Mouse (Mus musculus): ENCODE data around the gene Gm11555.
A peak's percentile ranks its signal among the peaks of the same experiment; 100 is the strongest.
"Not testable (repeated sequence)": the region's sequence is repeated elsewhere in the genome, so short reads cannot be mapped to it uniquely, and the experiment has no call there.

Gm11555 gene

DNA sequence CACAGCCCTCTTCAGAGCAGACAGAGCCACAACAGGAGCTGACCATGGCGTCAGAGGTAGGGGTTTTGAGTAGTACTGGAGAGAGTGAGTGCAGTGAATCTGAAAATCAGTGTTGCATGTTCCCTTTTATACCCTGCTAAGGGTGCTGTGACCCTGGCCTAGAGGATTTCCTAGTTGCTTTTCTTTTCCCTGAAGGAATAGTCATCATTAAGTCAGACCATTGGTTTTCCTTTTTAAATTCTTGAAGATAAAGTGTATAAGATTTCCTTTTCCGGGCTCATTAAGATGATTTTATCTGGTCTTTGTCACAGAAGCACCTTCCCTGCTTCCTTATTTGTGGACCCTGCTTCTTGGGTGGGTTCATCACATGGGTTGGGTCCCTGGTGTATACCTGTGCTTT is at the start of gene Gm11555:
Gene Gm11555 (minus strand): TSS at position 101 of the 400 bp plus-strand sequence.
- no peak for DNase-seq

DNA sequence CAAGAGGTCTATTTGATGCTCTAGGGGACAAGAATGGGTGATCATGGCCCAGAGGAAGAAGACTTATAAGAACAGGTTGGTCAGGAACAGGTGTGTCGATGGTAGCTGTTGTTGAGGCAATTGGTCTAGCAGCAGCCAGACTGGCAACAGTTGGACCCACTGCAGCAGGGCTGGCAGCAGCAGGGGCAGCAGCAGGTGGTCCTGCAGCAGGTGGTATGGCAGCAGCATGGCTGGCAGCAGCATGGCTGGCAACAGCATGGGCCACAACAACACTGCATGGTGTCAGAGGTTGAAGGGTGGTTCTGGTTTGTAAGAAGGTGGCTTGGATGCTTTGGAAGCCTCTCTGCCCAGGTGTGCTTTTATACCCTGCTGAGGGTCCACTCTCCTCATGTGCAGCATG is 40.4 kb upstream of the Gm11555 start, which contains the start of gene Gm14190:
Gene Gm14190 (minus strand): TSS at position 278 of the 400 bp plus-strand sequence.
- no peak for DNase-seq

DNA sequence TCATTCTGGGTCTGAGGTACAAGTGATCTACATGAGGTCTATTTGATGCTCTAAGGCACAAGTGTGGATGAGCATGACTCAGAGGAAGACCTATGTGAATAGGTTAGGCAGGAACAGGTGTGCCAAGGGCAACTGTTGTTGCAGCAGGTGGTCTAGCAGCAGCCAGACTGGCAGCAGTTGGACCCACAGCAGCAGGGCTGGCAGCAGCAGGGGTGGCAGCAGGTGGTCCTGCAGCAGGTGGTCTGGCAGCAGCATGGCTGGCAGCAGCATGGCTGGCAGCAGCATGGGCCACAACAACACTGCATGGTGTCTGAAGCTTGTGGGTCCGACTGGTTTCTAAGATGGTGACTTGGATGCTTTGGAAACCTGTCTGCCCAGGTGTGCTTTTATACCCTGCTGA is 35.2 kb upstream of the Gm11555 start:
- not testable (repeated sequence) for DNase-seq

DNA sequence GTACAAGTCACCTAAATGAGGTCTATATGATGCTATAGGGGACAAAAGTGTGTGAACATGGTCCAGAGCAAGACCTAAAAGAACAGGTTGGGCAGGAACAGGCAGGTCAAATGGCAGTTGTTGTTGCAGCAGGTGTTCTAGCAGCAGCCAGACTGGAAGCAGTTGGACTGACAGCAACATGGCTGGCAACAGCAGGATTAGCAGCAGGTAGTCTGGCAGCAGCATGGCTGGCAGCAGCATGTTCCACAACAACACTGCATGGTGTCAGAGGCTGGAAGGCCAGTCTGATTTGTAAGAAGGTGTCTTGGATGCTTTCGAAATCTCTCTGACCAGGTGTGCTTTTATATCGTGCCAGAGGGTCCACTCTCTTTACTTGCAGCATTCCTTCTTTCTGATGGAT is 33.4 kb upstream of the Gm11555 start:
- DNase-seq: no peak

DNA sequence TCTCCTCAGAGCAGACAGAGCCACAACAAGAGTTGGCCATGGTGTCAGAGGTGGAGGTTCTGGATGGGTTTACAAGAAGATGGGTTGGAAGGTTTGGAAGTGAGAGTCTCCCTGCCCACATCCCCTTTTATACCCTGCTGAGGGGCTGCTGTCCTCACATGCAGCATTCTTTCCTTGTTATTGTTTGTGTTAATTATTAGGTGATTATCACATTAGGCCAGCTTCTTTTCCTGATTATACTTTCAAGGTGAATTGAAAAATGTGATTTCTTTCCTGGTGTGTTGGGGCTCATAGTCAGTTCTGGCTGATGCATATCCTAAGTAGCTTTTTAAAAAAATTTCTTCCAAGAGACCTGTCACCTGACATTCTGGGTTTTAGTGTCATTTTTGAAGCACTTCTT is 15.8 kb upstream of the Gm11555 start, which contains the start of gene Krtap4-6:
Gene Krtap4-6 (minus strand): TSS at position 101 of the 400 bp plus-strand sequence.
- no peak for DNase-seq

DNA sequence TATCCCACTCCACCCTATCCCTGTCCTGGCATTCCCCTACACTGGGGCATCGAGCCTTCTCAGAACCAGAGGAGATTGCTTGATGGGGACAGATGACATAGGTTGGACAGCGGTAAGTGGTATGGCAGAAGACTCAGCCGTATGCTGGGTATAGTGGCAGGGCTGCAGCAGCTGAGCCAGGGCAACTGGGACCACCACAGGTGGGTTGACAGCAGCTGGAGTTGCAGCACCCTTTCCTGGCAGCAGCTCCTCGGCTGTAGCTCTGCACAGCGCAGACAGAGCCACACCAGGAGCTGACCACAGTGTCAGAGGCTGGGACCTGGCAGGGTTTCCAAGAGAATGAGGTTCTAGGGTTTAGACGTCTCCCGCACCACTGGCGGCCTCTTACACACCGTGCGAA is 12.8 kb upstream of the Gm11555 start:
- DNase-seq: no peak

DNA sequence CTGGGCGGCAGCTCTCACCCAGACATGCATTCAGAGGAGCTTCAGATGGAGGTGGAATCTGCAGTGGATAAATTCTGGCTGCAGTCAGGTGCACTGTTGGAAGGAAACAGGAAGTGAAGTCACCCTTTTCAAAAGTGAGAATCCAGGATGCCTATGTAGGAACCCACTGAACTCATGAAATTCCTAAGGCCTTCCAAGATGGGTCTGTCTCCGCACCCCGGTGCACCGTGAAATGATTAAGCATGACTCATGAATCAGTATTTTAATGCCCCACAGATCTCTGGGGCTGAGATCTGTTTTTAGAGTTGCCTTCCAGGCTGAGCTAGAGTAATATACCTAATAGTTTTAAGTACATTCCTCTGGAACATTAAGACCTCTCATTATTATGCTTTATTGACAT is 9.2 kb upstream of the Gm11555 start:
- no peak for DNase-seq

DNA sequence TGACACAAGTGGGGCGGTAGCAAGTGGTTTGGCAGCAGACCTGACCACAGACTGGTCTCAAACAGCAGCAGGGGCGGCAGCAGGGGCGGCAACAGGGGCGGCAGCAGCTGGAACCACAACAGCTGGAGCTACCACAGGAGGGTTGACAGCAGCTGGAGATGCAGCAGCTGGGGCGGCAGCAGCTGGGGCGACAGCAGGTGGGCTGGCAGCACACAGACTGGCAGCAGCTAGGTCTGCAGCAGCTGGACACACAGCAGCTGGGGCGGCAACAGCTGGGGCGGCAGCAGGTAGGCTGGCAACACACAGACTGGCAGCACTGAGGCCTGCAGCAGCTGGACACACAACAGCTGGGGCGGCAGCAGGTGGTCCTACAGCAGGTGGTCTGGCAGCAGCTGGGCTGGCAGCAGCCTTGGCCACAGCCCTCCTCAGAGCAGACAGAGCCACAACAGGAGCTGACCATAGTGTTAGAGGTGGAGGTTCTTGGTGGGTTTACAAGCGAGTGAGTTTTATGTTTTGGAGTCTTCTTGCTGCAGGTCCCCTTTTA is 8.5 kb upstream of the Gm11555 start, which contains the start of gene Gm11563:
Gene Gm11563 (minus strand): TSS at position 494 of the 544 bp plus-strand sequence.
- not testable (repeated sequence) for DNase-seq

DNA sequence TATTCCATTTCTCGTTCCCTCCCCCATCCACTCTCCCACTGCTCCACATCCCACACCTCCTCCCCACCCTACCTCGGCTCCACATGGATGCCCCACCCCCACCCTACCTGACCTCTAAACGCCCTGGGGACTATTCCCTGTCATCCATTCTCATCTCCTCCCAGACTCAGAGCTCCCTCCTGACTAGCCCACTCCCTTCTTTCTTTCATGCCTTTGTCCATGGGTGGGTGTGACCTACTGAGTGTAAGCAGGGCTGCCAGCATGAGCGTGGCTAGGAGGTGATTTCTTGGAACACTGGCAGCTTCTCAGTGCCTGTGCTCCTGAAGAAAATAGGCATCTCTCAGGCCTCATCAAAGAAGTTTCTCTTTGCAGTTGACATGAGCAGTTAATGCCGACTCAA is 7.0 kb upstream of the Gm11555 start:
- no peak for DNase-seq

DNA sequence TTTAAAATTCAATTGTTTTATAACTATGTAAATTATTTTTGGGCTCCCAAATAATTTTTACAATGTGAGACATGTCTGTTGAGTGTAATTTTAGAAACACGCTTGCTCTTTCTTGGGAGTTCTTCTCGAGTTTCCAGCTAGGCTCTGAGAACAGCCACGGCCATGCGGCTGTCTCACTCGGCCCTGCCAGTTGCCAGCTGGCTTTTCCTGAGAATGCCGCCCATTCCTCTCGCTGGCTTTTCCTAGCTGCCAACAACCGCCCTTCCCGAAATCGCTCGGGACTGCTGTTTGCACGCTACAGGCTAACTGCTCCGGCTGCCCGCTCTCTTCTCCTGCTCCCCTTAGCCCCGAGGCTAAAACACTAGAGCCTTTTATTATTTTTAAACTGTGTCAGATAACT is 3.6 kb downstream of the Gm11555 start:
- no peak for DNase-seq

DNA sequence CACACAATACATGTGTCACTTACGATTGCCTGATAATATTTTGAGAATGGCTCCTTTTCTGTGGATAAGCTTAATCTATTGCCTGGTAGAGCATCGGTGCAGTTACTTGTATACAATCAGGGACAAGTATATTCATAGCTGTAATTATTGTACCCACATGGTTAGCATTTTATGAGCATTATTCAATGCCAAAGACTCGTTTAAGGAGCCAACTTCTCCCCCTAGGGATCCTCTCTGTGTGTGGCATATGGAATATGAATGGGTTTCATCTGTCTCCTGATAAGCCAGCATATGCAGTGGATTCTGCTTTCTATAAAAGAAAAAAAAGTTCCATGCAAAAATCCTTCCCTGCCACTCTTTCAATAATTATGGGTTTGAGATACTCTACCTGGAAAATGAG is 5.7 kb downstream of the Gm11555 start:
- no peak for DNase-seq

DNA sequence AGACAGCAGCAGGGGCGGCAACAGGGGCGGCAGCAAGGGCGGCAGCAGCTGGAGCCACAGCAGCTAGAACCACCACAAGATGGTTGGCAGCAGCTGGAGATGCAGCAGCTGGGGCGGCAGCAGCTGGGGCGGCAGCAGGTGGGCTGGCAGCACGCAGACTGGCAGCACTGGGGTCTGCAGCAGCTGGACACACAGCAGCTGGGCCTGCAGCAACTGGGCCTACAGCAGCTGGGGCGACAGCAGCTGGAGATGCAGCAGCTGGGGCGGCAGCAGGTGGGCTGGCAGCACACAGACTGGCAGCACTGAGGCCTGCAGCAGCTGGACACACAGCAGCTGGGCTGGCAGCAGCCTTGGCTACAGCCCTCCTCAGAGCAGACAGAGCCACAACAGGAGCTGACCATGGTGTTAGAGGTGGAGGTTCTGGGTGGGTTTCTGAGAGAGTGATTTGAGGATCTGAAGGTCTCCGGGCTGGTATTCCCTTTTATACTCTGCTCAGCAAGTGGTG is 6.3 kb downstream of the Gm11555 start, which contains the start of gene Krtap4-7:
Gene Krtap4-7 (minus strand): TSS at position 455 of the 505 bp plus-strand sequence.
- not testable (repeated sequence) for DNase-seq

DNA sequence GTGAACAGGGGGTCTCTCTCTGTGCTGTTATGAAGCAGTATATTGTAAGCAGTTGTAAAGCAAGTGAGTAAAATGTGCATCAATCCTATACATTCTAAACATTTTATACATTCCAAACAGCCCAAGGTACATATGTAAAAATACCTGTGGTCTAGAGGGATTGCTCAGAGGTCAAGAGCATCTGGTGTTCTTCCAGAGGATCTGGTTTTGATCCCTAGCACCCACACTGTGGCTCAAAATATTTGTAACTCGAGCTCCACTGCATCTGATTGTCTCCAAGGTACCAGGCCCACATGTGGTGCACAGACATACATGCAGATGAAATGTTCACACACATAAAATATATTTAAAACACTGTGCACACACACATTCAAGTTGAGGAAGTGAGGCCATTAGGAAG is 9.1 kb downstream of the Gm11555 start:
- no peak for DNase-seq

DNA sequence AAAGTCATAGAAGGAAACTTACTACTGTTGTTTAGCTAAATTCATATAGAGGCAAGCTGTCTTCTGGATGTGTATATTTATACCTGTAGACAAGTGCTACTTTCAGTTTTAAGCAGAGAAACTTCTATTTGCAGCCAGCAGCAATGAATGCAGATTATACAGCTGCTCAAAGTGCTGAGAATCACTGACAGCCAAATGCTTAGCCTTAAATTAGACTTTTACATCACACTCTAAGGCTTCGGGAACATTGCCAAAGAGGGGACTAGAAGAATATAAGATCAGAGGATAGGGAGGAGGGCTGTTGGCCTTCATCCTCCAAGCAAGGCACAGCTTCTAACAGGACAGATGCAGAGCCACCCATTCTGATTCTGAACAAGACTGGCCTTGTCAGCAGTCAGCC is 12.9 kb downstream of the Gm11555 start:
- DNase-seq: no peak

DNA sequence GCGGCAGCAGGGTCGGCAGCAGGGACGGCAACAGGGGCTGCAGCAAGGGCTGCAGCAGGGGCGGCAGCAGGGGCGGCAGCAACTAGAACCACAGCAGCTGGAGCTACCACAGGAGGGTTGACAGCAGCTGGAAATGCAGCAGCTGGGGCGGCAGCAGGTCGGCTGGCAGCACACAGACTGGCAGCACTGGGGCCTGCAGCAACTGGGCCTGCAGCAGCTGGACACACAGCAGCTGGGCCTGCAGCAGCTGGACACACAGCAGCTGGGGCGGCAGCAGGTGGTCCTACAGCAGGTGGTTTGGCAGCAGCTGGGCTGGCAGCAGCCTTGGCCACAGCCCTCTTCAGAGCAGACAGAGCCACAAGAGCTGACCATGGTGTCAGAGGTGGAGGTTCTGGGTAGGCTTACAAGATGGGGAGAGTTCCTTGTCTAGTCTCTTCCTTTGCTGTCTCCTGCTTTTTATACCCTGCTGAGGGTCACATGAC is 15.3 kb downstream of the Gm11555 start, which contains the start of gene Krtap4-2:
Gene Krtap4-2 (minus strand): TSS at position 432 of the 482 bp plus-strand sequence.
- DNase-seq: no peak

DNA sequence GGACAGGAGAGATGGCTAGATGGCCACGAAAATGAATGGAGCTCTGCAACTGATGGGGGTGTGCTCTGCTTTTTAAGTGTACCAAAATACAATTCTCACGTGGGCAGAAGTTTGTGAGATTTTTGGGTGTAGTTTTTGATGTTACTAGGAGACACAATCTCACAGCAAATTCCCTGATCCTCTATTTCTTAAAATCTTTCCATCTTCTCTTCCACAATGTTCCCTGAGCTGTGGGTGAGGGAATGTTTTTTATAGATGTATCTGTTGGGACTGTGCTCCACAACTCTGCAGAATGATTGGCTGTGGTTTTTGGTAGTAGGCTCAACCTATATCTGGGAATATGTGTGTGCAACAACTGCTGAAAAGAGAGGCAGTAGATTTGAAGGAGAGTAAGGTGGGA is 16.7 kb downstream of the Gm11555 start:
- no peak for DNase-seq

DNA sequence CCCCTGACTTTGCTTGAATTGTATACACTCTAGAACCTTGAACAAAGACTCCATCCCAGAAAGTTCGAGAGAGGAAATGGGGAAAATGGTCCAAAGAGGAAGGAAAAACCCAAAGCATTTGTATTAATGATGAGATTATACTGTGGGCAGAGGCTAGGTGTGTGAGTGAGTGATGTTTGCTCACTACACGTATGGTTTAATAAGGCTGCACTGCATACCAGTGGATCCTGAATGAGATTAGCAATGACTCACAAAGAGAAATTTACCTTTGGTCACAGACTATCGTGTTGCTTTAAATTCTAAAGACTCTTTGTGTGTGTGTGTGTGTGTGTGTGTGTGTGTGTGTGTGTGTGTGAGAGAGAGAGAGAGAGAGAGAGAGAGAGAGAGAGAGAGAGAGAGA is 19.1 kb downstream of the Gm11555 start:
- no peak for DNase-seq

DNA sequence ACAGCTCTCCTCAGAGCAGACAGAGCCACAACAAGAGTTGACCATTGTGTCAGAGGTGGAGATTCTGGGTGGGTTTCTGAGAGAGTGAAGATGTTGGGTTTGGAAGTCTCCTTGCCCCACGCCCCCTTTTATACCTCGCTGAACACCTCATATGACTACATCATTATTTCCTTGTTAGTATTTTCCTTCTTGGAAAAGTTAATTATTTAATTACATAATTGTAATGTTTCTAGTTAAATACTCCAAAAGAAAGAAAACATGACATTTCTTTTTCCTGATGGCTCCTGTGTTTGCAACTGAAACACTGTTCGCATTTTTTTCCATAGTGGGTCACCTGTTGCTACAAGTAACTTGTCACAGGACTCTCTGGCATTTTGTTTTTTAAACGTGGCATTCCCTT is 21.9 kb downstream of the Gm11555 start, which contains the start of gene Krtap4-1:
Gene Krtap4-1 (minus strand): TSS at position 101 of the 400 bp plus-strand sequence.
- no peak for DNase-seq

DNA sequence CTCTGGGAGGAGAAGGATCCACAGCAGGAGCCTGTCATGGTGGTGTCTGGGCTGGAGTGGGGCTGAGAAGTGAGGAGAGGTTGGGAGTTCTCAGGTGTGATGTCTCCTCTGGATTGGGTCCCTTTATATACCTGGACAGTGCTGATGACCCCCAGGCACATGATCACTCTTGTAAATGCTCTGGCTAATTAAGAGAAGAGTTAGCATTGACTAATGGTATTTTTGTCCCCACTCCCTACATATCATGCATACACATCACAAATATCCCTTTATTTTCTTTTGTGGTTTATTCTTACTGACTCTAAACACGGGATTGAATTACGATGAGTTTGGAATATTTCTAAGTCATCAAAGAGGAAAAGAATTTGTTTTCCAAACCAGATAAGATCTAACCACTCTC is 29.7 kb downstream of the Gm11555 start, which contains the start of gene Gm11562:
Gene Gm11562 (minus strand): TSS at position 101 of the 400 bp plus-strand sequence.
- no peak for DNase-seq

DNA sequence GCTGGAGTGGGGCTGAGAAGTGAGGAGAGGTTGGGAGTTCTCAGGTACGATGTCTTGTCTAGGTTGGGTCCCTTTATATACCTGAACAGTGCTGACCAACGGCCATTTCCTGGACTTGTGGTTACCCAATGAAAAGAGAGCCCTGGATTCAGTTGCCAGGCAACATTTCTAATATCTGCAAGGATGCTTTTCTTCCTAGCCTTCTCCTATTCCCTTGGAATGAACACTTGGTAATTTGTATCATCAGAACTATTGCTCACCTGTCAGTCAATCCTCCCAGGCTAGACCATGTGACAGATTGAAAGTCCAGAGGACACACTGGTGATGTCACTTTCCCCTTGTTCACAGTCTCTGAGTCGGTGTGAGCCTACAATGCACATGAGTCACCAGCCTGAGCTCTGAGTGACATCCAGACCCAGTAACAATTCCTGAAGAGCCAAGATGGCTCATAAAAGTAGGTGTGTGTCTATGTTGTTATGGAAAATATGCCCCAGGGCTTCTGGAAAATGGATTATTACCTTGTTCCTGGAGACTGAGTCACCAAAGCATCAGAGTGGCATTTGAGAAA is 35.2 kb downstream of the Gm11555 start, which contains the start of gene Krtap2-4:
Gene Krtap2-4 (minus strand): TSS at position 51 of the 568 bp plus-strand sequence.
- no peak for DNase-seq

DNA sequence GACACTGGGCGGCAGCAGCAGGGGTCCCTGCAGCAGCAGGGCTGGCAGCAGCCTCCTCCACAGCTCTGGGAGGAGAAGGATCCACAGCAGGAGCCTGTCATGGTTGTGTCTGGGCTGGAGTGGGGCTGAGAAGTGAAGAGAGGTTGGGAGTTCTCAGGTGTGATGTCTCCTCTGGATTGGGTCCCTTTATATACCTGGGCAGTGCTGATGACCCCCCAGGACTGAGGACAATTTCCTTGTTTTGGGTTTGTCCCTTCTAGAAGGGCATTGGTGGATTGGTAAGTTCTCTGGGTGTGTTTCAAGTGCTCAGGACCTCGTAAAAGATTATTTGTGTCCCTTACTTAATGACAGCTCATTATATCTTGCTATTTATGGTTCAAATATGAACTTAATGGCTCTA is 39.9 kb downstream of the Gm11555 start, which contains the start of gene Gm11937:
Gene Gm11937 (minus strand): TSS at position 101 of the 400 bp plus-strand sequence.
- DNase-seq: not testable (repeated sequence)

DNA sequence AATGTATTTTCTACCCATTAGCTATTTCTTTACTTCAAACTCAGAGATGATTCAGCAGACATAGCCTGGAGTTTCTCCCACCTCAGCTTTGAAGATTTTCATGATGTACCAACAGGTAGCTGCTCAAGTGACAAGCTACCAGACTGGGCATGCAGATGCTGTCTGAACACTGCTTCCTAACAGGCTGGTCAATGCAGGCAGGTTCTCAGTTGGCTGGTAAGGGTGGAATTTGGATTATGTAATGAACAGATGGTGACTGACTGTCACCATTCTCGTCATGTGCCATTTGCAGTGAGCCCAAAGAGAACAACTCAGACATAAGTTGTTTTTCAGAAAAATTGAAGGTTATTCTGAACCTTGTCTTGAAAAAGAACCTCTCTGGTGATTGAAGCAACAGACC is 40.9 kb downstream of the Gm11555 start:
- peak; percentile 9 to 18 for DNase-seq

DNA sequence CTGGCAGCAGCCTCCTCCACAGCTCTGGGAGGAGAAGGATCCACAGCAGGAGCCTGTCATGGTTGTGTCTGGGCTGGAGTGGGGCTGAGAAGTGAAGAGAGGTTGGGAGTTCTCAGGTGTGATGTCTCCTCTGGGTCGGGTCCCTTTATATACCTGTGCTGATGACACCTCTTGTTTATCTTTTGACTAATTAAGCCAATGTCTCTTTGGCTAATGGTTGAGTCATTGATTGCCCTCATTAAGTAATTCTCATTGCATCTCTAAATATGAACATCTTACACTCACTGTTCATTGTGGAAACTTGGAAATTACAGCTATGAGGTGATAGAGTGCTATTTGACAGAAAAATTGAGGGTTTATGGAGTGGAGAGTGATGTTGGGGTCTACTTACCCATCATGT is 46.8 kb downstream of the Gm11555 start, which contains the start of gene Gm11938:
Gene Gm11938 (minus strand): TSS at position 101 of the 400 bp plus-strand sequence.
- DNase-seq: not testable (repeated sequence)

Measured in cerebellum, postnatal 25 days (tissue).